Mouse (Mus musculus): Measurements from ENCODE around the gene Gm3448.
"Not testable (repeated sequence)": the region's sequence is repeated elsewhere in the genome, so short reads cannot be mapped to it uniquely, and the experiment has no call there.

Gene Gm3448

DNA sequence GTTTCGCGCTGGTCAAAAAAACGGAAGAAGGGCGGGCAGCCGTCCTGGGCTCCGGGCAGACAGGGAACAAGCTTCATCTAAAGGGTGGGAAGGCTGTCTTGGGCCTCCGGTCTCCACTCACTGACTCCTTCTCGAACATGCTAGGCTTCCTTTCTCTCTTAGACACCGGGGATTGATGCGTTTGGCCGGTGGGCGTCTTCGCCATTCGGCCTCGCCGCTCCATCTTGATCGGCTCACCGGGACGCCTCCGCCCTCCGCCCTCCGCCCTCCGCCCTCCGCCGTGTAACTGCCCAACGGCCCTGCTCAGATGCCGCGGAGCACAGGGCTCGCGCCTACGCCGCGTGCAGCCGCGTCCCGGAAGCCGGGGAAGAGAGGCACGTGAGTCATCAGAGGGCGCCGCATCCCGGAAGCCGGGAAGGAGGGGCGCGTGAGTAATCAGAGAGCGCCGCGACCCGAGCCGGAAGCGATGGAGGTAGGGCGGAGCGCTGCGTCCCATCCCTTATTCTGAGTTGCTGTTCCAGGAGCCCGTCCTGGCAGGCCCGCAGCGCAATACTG is at the start of gene Gm3448, which contains the start of the genes Ermard and Tcte3:
Gene Gm3448 (minus strand): TSS at position 363 of the 555 bp plus-strand sequence.
Gene Ermard (plus strand): TSS at position 34 of the 555 bp plus-strand sequence.
Gene Tcte3 (minus strand): TSS at position 314 of the 555 bp plus-strand sequence.
- DNase-seq (ENCODE audit: low spot score in 2 of 2), result peak in 1 of 2 experiments; percentile 41

DNA sequence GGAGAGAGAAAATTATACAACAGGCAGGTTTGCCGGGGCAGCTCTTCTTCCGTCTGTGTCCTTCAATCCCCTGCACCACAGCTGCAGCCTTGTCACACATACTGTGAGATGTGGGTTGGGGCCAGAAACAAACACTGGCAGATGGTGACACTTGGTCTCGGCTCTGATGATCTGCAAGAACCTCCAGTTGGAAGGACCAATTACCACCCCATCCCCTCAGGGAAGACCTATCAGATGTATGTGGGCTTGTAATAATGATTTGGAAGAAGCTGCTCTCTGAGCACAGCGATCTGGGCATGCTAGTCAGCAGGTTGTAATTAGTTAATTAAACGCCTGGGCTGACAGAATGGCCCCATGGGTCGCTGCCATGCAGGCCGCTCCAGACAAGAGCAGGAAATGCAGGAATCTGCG is 47.3 kb upstream of the Gm3448 start:
- no peak for DNase-seq (ENCODE audit: low spot score in 2 of 2)

DNA sequence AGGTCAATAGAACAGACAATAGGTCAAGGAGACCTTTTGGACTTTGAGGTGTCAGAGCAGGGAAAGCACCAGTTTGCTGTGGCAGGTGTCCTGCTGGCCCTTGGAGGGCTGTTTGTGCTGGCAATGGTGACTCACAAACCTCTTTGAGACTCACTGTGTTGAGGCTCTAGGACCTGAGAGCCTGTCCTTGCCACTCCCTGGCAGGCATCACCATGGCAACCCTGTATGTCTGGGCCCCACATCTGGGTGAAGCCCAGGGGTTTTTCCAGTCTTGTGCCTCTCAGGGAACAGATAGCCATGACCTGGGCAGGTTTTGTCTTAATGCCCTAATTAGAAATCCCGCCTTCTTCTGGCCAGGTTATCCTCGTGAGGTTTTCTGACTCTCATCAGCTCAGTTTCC is 46.8 kb upstream of the Gm3448 start:
- no peak for DNase-seq (ENCODE audit: low spot score in 2 of 2)

DNA sequence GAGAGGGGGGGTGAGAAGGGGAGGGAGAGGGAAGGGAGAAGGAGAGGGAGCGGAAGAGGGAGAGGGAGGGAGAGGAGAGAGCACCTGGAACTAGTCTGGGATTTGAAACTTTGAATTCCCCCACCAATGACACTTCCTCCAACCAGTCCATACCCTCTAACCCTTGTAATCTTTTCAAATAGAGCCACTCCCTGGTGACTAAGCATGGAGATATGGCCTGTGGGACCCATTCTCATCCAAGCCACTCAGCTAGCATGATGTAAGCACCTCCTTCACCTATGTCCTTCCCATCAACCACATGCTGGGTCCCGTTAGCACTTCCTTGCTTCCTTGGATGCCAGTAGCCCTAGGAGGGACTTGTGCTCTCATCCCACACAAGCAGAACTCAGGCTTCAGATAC is 43.7 kb upstream of the Gm3448 start:
- no peak for DNase-seq (ENCODE audit: low spot score in 2 of 2)

DNA sequence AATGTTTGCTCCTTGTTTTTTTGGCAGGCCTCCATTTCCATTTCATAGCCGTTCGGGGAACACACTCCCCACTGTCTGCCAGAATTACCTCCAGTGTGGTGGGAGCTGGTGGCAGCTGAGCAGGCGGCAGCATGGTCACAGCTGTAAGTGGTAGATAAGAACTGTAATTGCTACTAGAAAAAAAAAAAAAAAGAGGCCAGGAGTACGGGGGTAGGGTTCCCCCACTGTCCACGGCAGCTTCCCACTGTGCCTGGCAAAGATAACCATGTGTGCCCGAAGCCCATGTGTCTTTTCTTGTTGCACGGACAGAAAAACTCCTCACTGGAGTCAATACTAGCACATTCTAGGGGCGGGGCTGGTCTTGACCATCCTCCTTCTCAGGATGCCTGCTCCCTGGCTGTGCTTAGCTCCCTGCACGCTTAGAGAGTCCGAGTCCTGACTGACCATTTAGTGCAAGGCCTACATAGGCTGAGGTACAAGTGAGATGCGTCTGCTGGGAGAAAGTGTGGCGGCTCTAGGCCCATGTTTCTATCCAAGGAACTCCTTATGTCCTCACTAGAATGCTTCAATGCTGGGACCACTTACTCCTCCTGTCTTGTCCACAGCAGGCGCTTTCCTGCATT is 43.0 kb upstream of the Gm3448 start:
- no peak for DNase-seq (ENCODE audit: low spot score in 2 of 2)

DNA sequence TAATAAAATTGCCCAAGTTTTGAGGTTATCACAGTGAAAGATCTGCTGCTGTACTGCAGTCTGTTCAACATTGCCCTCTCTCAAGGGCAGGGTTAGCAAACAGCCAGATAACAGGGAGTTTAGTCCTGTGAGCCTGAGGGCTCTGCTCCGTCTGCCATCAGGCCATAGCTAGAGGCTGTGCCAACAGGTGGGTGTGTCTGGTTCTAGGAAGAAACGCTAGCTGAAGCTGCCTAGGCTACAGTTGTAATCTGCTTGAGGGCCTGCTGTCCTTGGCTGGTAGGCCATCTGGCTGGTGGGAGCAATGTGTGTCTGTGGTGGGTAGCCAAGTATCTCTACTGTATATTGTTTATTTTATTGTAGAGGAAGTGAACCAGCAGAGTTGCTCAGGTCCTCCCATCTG is 36.2 kb upstream of the Gm3448 start:
- DNase-seq (ENCODE audit: low spot score in 2 of 2), result no peak

DNA sequence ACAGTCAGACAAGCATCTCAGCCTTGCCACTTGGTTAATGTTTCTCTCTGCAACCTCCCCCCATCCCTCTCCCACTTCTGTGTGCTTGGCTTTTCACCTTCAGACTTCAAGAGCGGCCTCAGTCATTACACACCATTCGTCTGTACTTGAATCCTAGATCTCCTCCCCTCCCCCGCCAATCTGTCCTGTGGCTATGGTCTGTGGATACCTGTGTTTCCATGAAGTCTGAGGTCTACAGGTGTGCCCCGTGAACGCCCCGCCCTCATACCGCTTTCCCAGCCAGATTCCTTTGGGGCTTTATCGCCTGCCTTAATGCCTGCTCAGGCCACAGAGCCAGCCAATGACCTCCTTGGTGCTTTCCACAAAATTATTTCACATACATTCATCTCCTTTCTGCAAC is 33.7 kb upstream of the Gm3448 start:
- no peak for DNase-seq (ENCODE audit: low spot score in 2 of 2)

DNA sequence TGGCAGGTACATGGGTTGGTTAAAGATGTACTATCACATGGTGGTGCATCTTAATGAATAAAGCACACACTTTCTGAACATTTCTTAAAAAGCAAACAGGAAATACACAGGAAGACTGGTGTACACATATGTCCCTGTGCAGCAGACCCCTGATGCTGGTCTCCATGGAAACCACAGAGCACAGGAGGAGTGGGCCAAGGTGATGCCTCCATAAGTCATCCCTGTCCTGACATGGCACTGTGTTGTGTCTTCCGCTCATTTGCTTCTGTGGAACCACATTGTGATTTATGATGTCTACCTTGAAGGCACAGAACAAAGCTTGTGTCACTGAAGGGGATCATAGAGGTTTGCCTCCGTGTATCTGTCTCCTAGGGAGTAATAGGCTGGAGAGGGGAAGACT is 30.9 kb upstream of the Gm3448 start:
- DNase-seq (ENCODE audit: low spot score in 2 of 2), result no peak

DNA sequence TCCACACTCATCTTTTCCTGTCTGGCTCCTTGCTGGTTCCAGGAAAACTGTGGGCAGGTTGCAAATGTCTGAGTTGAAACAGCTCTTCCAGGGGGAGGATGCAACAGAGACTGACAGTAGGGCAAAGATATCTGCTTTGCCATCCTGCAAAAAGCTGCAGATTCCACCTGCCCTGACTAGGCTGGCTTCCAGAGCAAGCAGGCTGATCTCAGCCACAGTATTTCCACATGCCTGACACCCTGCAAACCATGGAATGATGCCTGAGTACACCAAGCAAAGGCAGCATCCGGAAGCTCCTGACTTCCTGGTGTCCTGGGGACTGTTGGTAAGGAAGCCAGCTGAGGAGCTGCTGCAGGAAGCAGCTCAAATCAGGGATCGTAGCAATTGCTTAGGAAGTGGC is 27.8 kb upstream of the Gm3448 start:
- peak in 1 of 2 experiments; percentile 17 for DNase-seq (ENCODE audit: low spot score in 2 of 2)

DNA sequence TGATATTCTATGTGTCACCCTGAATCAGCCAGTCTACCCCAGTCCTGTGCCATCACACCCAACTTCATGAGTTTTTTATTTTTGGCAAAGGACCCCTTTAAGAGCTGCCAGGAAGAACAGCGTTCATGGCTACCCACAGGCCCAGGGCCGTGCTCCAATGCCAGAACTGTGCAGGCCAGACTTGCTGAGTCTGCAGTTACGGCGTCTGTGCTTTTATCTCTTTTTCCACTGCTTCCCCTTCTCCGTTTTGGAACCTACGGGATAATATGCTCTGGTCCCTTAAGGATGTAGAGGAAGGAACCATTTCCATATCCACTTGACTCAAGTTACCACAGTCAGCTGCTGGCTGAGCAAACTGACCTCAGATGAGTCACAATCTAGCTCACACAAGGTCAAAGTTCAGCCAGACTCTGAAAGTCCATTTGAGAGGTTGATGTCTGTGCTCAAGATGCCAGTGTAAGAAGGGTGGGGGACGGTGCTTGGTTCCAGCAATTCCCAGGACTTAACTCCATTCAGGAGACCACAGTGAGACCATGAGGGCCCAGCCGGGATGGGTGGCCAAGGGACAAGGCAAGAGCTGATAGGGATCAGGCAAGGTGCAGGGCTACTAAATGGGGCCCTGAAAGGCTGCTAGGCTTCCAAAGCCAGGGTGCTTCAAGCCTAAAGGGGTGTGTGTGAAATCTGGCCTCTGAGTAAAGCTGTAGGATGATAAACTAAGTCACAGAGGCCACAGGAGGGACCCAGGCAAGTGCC is 26.9 kb upstream of the Gm3448 start:
- no peak for DNase-seq (ENCODE audit: low spot score in 2 of 2)

DNA sequence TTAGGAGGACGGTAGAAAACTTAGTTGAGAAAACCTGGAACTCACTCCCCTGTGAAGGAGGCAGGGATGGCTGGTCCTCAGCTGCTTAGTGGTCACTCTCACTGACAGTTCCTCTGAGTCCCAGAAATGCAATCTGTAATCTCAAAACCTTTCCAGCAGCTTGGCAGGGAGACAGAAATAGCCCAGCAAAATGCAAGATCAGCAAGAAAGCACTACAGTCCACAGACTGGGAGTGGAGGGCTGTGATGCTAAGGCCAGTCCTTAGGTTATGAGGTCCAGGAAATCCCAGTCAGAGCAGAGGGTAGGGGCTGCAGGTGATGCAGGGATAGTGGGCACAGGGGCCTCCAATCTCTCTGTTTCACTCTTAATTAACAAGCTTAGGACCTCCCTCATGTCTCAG is 25.6 kb upstream of the Gm3448 start:
- DNase-seq (ENCODE audit: low spot score in 2 of 2), result no peak

DNA sequence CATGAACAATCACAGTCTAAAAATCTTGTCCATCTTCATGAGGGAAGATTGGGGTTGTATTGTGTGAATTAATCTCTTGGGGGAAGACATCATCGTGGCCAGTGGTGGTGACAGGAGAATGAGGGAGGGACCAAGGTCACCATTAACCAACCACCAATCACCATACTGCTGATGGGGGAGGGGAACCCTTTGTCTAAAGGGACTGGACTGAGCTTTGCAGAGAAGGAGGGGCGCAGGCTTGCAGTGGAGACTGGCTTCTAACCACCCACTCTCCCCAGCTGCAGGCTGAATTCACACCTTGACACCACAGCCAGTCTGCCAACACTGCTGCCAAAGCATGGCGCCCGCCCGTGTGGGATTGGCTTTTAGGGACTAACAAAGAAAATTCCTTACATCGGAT is 24.7 kb upstream of the Gm3448 start:
- no peak for DNase-seq (ENCODE audit: low spot score in 2 of 2)

DNA sequence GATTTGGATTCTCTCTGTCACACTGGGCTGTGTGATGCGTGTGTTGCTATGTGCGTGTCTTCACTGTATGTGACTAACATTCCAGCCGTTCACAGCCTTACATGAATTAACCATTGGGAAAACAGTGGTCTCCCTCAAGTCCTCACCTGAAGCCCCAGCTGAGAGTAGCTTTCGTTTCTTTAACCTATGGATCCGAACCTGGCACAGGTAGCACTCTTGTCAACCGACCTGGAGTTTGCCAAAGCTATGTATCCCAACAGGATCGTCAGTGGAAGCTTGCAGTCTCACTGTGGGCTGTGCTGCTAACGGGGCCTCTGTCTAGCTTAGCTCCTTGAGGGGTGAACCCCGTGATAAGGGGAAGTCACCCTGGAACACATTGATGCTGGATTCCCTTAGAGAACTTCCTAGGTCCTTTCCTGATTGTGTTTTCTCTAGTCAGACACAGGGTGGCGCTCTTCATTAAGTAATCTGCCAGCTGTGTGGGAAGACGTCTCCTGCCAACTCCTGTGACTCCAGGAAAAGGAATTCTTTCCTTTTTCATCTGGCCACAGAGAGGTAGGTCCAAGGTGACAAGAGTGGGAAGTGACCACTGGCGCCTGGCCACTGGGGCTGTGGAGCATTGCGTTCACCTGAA is 24.2 kb upstream of the Gm3448 start:
- peak; percentile 74 to 78 for DNase-seq (ENCODE audit: low spot score in 2 of 2)

DNA sequence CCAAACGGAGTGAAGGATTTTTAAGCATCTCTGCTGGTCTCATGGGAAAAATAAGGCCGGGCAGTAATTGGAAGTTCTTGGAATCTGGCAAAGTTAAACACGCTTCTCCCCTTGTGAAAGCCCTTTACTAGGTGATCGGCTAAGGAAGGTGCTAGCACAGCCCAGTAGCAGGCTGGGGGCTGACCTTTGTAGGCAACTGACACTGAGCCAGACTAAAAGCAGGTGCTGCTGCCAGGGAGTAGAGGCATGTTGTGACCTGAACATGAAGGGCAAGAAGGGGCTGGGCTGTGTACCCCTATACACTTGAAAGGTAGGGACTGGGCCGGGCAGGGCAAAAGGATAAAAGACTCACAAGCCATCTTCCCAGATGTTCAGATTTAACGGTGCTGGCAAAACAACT is 19.0 kb upstream of the Gm3448 start:
- no peak for DNase-seq (ENCODE audit: low spot score in 2 of 2)

DNA sequence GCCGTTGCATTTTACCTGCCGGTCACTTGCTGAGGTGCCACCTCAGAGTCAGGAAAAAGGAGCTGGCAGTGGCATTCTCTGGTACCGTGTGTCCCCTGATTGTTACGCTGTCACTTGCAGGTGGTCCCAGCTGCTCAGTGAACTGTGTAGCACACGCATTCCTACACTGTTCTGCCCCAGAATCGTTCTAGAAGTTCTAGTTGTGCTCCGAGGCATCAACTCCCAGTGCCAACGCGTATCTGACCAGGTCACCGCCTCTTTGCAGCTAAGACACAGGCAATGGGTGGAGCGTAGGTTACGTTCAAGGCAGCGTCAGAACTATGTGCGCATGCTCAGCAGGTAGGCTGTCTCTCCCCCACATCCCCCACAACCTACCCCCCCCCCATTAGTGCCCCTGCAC is 18.3 kb upstream of the Gm3448 start:
- no peak for DNase-seq (ENCODE audit: low spot score in 2 of 2)

DNA sequence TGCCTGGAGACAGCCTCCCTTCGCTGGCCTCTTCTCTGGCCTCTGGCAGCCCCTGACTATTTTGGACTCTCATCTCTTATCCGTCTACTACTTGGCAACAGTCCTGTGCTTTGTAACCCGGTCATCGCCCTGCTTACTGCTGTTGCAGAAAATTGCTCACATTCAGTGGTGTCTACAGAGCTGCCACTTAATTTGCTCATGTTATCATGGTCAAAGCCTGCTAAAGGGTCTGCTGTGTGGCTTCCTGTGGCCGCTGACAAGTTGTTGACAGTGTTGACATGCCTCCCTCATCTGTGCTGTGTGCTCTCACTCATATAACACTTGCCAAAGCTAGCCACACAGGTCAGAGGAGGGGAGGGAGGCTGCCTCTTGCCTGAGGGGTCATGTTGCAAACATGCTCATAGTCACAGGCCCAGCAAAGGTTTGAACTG is 16.8 kb upstream of the Gm3448 start:
- DNase-seq (ENCODE audit: low spot score in 2 of 2), result no peak

DNA sequence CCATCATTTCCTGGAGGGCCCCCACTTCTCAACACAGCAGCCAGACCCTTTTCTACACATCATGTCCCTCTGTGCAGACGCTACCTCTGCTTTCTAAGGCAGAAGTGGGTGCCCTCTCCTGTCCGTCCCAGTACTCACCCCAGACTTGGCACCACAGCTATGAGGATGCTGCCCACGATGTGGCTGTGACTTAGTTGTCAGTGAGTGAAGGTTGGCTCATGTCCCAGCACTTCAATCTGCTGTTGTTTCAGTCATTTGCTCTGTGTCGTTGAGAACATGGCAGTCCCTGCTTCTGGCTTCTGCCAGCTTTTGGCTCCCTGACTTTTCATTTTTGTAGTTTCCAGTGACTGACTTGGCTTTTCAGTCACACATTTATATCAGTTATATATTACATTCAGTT is 14.6 kb upstream of the Gm3448 start:
- peak; percentile 48 to 55 for DNase-seq (ENCODE audit: low spot score in 2 of 2)

DNA sequence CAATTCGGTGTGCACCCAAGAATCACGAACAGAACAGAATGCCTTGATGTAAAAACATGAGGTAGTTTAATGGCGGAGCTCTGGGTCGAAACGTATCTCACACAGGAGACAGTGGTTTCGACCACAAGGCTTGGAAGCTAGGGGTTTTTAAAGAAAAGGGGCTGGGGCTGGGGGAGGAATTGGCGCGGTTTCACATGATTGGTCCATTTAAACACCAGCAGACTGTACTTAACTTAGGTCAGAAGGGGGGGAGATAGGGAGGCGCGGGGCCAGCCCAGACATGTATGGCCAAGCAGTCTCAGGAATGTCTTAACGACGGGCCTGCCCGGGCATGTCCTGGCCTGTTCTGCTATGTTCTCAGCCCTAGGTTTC is 12.5 kb upstream of the Gm3448 start:
- not testable (repeated sequence) for DNase-seq (ENCODE audit: low spot score in 2 of 2)

DNA sequence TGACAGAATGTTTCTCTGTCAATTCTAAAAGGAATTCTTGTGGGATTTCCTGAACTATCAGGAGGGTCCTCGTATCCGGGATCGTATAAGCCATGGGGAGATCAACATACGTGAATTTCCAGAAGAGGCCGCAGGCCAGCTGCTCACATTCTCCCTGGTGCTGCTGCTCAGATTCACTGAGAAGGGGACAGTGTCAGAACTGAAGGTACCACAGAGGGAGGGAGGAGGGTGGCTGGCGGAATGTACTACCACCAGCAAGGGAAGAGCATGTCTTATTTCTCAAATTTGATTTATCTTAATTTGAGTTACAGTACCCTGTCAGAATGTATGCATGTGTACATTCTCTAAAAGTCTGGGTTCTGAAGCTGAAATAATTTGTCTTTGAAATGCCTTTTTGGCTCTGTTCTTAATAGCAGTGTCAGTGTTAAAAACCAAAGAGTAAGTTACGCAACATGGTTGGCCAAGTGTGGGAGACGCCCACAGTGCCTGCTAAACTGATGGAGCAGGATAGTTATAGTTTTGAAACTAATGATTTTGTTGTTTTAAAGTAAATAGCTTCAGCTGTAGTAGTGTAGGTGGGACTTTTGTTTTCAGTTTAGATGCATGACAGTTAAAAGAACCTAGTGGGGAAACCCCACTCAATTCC is 12.0 kb upstream of the Gm3448 start:
- DNase-seq (ENCODE audit: low spot score in 2 of 2), result not testable (repeated sequence)

DNA sequence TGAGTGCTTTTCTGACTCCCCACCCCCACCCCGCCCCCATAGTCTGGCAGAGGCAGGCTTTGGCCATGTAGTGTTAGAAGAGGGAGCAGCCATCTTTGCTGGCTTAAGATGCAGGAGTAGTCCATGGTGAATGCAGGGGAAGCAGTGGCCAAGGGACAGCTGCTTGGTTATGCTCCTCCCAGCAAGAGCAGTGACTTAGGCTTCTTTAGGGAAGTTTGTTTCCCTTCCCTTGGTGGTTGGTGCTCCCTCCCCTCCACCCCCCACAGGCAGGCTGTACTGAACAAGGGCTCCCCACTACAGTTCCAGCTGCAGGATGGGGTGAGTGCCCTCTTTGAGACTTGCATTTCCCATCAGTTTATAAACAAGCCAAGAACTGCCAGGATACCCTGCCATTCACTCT is 11.4 kb upstream of the Gm3448 start:
- DNase-seq (ENCODE audit: low spot score in 2 of 2), result not testable (repeated sequence)

DNA sequence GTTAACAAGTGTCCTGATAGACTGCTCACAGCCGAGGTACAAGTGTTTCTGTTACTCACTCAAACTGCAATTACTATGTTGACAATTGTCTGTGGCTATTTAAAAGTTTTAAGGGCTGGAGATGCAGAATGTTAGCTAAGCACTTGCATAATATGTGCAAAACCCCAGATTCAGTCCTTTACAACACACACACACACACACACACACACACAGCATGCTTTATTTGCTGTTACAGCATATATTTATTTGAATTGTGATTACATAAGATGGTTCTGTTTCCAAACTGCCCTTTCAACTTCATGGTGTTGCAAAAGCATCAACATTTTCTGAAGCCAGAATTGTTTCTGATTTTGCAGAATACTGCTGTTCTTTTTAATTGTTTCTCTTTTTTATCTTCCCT is 9.0 kb upstream of the Gm3448 start:
- DNase-seq (ENCODE audit: low spot score in 2 of 2), result not testable (repeated sequence)

DNA sequence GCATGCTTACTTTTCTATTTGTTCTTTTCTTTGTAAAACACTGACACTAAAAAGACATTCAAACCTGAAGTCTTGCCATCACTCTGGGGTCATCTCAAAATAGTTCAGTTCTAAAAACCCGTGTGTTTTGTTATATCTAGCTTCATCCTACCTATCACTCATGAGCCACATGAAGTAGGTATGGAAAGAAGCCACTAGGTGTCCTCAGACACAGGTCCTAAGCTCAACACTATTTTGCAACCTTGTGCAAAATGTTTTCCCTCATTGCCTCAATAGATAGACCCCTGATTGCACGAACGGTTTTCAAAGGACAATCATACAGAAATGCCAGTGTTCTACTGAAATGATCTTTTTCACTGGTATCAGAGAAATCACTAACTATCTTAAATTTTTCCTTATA is 882 bp downstream of the Gm3448 start:
- DNase-seq (ENCODE audit: low spot score in 2 of 2), result not testable (repeated sequence)
